In genomic region chr10:27698305-27698704, GRCm38 (mm10) we compare ENCODE assay signal across 13 mouse cellular contexts.
"Had no signal": no experiment of that assay in that cellular context is flagged by ENCODE, and none has a peak within 500 bp of the region (broad histone marks: within the 10 kb centered on the region; RNA-seq: fewer than 3 reads in every experiment).

No protein-coding gene starts in this region.

- DNase-seq: kidney, postnatal 10 days; kidney, postnatal 4 days; left cerebral cortex, postnatal 4 days; lung, adult 18-20 months; right cerebral cortex, postnatal 4 days; spleen, adult 18-20 months; thymus, postnatal 4 days had no signal

- H3K9me3 ChIP-seq: limb, embryonic 13.5 days; neural tube, embryonic 15.5 days; stomach, embryonic 15.5 days had no signal

- H3K27me3 ChIP-seq: limb, embryonic 13.5 days; neural tube, embryonic 15.5 days; stomach, embryonic 15.5 days had no signal

- H3K4me3 ChIP-seq: layer of hippocampus, adult 2 months; limb, embryonic 13.5 days; myocyte; neural tube, embryonic 15.5 days; stomach, embryonic 15.5 days had no signal

- H3K9ac ChIP-seq: limb, embryonic 13.5 days; liver, embryonic 14.5 days; neural tube, embryonic 15.5 days; stomach, embryonic 15.5 days had no signal

- H3K36me3 ChIP-seq: limb, embryonic 13.5 days; neural tube, embryonic 15.5 days; stomach, embryonic 15.5 days had no signal

- H3K4me2 ChIP-seq: limb, embryonic 13.5 days; neural tube, embryonic 15.5 days; stomach, embryonic 15.5 days had no signal

- H3K4me1 ChIP-seq: limb, embryonic 13.5 days; neural tube, embryonic 15.5 days; stomach, embryonic 15.5 days had no signal

- H3K27ac ChIP-seq: layer of hippocampus, adult 2 months; limb, embryonic 13.5 days; liver, embryonic 14.5 days; neural tube, embryonic 15.5 days; stomach, embryonic 15.5 days had no signal
